Mouse (Mus musculus): ENCODE measurements at regions not wholly inside any gene's neighbourhood (a gene's known extent, or its start where the extent isn't known, plus 50 kb on each side); places are given as distances from the start of the nearest gene placed in this dataset.

DNA sequence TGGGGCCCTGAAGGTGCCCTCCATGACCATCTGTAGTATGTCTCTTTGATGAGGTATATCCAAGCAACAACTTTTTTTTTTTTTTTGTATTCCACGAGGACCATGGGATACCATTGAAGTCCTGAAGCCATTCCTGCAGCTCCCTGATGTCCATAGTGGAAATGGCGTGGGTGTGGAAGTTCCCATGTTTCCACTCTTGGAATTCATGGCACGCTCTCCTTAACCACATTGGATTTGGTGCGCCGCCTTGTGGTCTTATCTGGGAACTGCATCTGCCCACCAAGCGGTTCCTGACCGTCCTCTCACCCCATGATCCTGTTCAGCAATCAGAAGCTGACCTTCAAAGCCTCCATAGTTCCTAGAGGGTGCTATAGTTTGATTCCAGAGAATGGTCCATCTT is 113.4 kb downstream of the Ndufa10 start:
- Histone ChIP-seq H3K4me3 (no peak overlapping the region), H3K27ac (no peak overlapping the region), H3K4me1 (replicated peaks) (peaks cover 5% of the 10 kb centered on the region), H3K9me3 (no peaks in the 10 kb centered on the region), H3K36me3 (no peaks in the 10 kb centered on the region), H3K27me3 (ENCODE audit: insufficient read depth, poor library complexity, severe bottlenecking) (no peaks in the 10 kb centered on the region; the same call in 1 of the 2 replicates)
- peak; percentile 78 for DNase-seq (ENCODE audit: low spot score)
- WGBS, result 17% methylated on average over 7 of the region's 7 CpGs

DNA sequence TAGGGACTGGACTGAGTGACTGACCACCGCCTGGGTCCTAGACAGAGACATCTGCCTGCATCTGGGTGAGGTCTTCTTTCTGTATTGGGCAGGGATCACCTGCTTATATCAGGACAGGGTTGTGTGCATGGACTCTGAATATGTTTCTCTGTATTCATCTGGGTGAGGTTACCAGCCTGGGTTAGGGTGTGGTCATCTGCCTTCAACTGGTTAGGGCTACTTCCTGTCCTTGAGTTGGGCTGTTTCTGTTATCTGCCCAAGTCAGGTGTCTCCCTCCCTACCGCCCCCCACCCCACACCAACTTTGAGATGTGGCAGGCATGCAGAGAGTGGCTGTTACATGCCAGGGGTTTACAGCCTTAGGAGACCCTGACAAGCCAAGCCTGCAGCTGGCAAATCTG is 114.2 kb downstream of the Ndufa10 start:
- H3K36me3 ChIP-seq, result no peaks in the 10 kb centered on the region
- WGBS, result 83% methylated on average over 2 of the region's 2 CpGs
- H3K27me3 ChIP-seq (ENCODE audit: insufficient read depth, poor library complexity, severe bottlenecking), result no peaks in the 10 kb centered on the region; the same call in 1 of the 2 replicates
- no peak overlapping the region for H3K27ac ChIP-seq
- H3K4me1 ChIP-seq (replicated peaks), result peaks cover 5% of the 10 kb centered on the region
- no peak for DNase-seq (ENCODE audit: low spot score)
- H3K9me3 ChIP-seq, result no peaks in the 10 kb centered on the region
- H3K4me3 ChIP-seq, result no peak overlapping the region

DNA sequence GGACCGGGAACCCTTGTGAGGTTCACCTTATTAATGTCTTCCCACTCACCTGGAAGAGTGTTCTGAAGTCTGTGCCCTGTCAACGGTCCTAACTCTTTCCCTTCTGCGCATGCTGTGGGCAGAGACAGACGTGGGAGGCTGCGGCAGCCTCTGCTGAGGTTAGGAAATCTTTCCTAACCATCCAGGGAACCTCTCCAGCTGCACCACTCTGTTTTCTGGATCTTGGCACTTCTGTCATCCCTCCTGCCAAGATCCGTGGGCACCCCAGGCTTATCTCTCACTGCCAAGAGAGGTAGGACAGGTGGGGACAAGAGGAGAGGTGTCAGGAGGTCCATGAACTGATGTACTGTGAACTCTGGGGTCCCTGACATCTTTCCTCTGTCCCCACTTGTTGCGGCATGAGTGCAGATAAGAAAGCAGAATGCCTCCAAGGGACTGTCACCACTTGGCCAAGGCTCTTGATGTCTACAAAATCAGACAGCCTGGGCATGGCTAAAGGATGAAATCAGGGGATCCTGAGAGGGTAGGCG is 114.8 kb downstream of the Ndufa10 start:
- no peaks in the 10 kb centered on the region for H3K9me3 ChIP-seq
- DNase-seq (ENCODE audit: low spot score), result no peak
- WGBS, result 88% methylated on average over 8 of the region's 8 CpGs
- H3K4me1 ChIP-seq (replicated peaks), result peaks cover 5% of the 10 kb centered on the region
- no peaks in the 10 kb centered on the region for H3K36me3 ChIP-seq
- no peak overlapping the region for H3K4me3 ChIP-seq
- H3K27me3 ChIP-seq (ENCODE audit: insufficient read depth, poor library complexity, severe bottlenecking), result no peaks in the 10 kb centered on the region; the same call in 1 of the 2 replicates
- H3K27ac ChIP-seq, result no peak overlapping the region

DNA sequence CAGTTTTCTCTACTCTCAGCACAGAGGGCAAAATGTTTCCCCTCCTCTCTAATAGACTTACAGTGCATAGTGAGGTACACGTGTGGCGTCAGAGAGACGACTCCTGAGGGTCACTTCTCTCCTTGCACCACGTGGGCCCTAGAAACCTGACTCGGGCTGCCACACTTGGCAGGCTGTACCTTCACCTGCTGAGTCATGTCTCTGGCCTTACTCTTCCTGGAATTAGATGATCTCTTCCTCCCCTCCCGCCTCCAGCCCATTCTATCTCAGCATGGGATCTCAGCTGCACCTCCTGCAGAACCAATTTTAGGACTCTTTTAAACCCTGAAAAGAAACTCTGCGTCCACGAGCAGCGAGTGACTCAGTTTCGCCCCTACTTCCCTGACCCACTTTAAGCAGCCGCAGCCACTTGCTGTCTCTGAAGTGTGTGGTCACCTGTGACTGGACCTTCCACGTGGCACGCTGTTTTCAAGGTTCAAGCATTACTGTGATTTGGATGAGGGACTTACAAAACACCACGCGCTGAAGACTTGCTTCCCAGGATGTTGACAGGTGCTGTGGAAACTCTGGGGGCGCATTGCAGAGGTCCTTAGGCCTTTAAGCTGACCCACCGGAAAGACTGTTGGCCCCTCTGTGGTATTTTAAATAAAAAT is 125.2 kb downstream of the Ndufa10 start:
- no peaks in the 10 kb centered on the region for H3K9me3 ChIP-seq
- WGBS, result 49% methylated on average over 17 of the region's 17 CpGs

DNA sequence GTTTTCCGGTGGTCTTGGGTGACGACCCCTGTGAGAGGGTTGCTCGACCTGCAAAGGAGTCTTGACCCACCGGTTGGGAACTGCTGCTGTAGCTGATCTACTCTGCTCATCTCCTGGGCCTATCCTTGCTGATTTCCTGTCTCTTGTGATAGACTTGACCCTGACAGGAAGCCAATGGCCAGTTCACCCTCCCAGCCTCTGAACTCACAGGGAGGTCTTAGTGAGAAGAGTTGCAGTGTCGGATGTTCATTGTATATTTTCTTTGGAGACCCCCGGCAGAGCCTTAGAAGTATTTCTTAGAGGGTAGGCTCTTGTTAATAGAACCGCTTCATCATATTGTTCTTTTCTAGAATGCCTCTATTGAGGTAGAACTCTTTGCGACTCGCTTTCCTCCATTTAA is 126.0 kb downstream of the Ndufa10 start:
- DNase-seq (ENCODE audit: low spot score), result no peak
- 63% methylated on average over 9 of the region's 9 CpGs for WGBS
- H3K27me3 ChIP-seq (ENCODE audit: insufficient read depth, poor library complexity, severe bottlenecking), result no peaks in the 10 kb centered on the region

More for the DNA sequence above, 125.2 kb downstream of the Ndufa10 start:
- DNase-seq (ENCODE audit: low spot score), result peak; percentile 12
- H3K27ac ChIP-seq, result no peak overlapping the region
- H3K27me3 ChIP-seq (ENCODE audit: insufficient read depth, poor library complexity, severe bottlenecking), result no peaks in the 10 kb centered on the region
- H3K4me3 ChIP-seq, result no peak overlapping the region
- no peaks in the 10 kb centered on the region for H3K36me3 ChIP-seq
- peaks cover 17% of the 10 kb centered on the region for H3K4me1 ChIP-seq (replicated peaks)

DNA sequence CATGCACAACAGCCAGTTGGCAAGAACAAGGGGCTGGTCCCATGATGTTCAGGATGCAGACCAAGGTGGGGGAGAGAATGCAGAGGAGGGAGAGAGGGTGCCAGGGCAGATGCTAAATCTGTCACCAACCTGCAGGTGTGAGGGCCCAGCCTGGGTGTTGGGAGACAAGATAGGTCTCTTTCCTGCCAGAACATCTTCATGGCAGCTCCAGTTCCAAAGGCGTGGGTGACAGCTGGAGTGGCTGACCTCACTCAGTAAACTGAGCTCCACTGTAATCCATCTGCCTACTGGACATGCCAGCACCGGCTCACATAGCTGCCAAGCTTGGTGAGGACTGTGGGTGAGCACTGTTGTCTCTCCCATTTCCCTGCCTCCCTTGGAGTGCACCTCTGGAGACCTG is 129.9 kb downstream of the Ndufa10 start:
- no peak overlapping the region for H3K27ac ChIP-seq
- no peak for DNase-seq (ENCODE audit: low spot score)
- no peaks in the 10 kb centered on the region for H3K36me3 ChIP-seq
- no peak overlapping the region for H3K4me3 ChIP-seq
- no peaks in the 10 kb centered on the region for H3K9me3 ChIP-seq
- peaks cover 16% of the 10 kb centered on the region for H3K4me1 ChIP-seq (replicated peaks)
- WGBS, result 81% methylated on average over 2 of the region's 2 CpGs
- no peaks in the 10 kb centered on the region for H3K27me3 ChIP-seq (ENCODE audit: insufficient read depth, poor library complexity, severe bottlenecking)

More for the DNA sequence above, 126.0 kb downstream of the Ndufa10 start:
- Histone ChIP-seq H3K4me3 (no peak overlapping the region), H3K27ac (no peak overlapping the region), H3K9me3 (no peaks in the 10 kb centered on the region), H3K4me1 (replicated peaks) (peaks cover 17% of the 10 kb centered on the region), H3K36me3 (no peaks in the 10 kb centered on the region)

- no peak overlapping the region for H3K27ac ChIP-seq
- no peaks in the 10 kb centered on the region for H3K27me3 ChIP-seq (ENCODE audit: insufficient read depth, poor library complexity, severe bottlenecking)
- H3K4me1 ChIP-seq (replicated peaks), result peaks cover 10% of the 10 kb centered on the region
- WGBS, result 83% methylated on average over 5 of the region's 5 CpGs
- H3K9me3 ChIP-seq, result no peaks in the 10 kb centered on the region
- DNase-seq (ENCODE audit: low spot score), result no peak
- H3K36me3 ChIP-seq, result no peaks in the 10 kb centered on the region
- H3K4me3 ChIP-seq, result no peak overlapping the region
Observed at GRCm38 (mm10) chr1:92343161-92343598, 130.5 kb downstream of the Ndufa10 start.

DNA sequence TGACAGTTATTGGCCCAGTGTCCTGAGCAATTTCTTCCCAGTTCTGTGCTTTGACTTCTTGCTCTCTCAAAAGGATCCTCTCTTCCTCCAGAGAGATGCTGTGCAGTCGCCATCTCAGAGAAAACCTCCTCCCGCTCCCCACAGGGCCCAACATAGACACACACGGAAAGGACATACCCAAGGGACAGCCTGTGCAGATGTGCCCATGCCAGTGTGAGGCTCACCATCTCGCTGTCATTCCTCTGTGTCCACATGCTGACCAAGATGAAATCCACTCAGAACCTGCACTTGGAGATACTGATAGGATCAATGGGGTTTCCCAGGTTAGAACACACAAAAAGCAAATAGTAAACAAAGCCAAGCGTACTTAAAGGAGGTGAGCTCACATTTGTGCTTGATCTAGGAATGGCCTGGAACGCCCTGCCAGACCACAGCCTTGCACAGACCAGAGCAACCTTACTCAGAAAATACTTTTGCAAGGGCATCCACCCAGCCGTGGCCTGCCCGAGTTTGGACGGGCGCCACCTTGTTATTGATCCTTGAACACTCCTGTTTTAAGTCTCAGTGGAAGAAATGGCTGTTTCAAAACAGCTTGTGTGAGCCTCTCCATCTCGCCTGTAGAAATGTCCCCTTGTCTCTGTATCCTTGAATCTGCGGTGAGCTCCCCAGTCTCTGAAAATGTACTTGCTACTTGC is 131.7 kb downstream of the Ndufa10 start:
- DNase-seq (ENCODE audit: low spot score), result no peak
- H3K27ac ChIP-seq, result no peak overlapping the region
- WGBS, result 91% methylated on average over 12 of the region's 12 CpGs
- H3K4me1 ChIP-seq (replicated peaks), result no peaks in the 10 kb centered on the region; the same call in 1 of the 2 replicates
- no peaks in the 10 kb centered on the region for H3K36me3 ChIP-seq
- no peaks in the 10 kb centered on the region for H3K9me3 ChIP-seq
- H3K4me3 ChIP-seq, result no peak overlapping the region
- no peaks in the 10 kb centered on the region for H3K27me3 ChIP-seq (ENCODE audit: insufficient read depth, poor library complexity, severe bottlenecking)

- Histone ChIP-seq H3K27me3 (ENCODE audit: insufficient read depth, poor library complexity, severe bottlenecking) (no peaks in the 10 kb centered on the region), H3K4me3 (no peak overlapping the region), H3K27ac (no peak overlapping the region), H3K36me3 (no peaks in the 10 kb centered on the region), H3K9me3 (no peaks in the 10 kb centered on the region), H3K4me1 (replicated peaks) (no peaks in the 10 kb centered on the region; the same call in 1 of the 2 replicates)
- DNase-seq (ENCODE audit: low spot score), result no peak
- 94% methylated on average over 7 of the region's 7 CpGs for WGBS
Observed at GRCm38 (mm10) chr1:92340644-92341043, 133.0 kb downstream of the Ndufa10 start.

DNA sequence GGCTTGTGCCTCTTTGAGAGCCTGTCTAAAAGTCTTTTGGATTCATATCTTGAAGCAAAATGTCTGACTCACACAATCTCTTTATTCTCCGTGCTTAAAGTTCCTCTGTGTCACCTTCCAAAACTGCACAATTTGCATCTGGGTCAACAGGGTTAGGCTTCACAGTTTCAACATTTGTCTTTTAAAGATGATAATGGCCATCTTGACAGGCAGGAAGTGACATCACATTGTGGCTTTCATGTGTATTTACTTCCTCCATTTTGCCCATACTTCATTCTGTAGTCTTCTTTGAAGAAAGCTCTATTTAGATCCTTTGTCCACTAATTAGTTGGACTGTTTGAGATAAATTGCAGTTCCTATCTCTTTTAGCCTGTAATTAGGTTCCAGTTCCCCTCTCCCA is 135.1 kb downstream of the Ndufa10 start:
- Histone ChIP-seq H3K4me3 (no peak overlapping the region), H3K9me3 (0 out of 2 replicates have a peak, but pooled peaks cover 3% of the 10 kb centered on the region), H3K27ac (no peak overlapping the region), H3K36me3 (no peaks in the 10 kb centered on the region), H3K4me1 (replicated peaks) (no peaks in the 10 kb centered on the region), H3K27me3 (ENCODE audit: insufficient read depth, poor library complexity, severe bottlenecking) (no peaks in the 10 kb centered on the region)
- DNase-seq (ENCODE audit: low spot score), result no peak
- WGBS, result 92% methylated on average over 1 of the region's 1 CpGs

DNA sequence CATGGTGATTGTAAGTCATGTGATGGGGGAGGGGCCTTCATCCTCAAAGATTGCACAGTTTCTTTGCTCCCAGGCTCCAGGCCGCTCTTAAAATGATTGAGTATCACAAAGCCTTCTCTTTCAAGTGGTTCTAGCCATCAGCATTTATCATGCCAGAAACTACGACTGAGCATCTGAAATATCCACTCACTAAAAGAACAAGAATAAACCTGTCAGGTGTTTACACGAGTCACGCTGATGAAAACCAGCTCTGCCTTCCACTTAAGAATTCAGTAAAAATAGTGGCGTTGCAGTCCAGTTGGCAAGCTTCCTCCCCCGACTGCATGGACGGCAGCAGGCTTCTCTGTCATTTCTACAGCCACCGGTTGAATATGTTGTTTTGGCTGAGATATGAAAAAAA is 136.2 kb downstream of the Ndufa10 start:
- Histone ChIP-seq H3K36me3 (no peaks in the 10 kb centered on the region), H3K4me1 (replicated peaks) (peaks cover 1% of the 10 kb centered on the region; the same call in 1 of the 2 replicates), H3K9me3 (0 out of 2 replicates have a peak, but pooled peaks cover 3% of the 10 kb centered on the region), H3K27ac (no peak overlapping the region), H3K4me3 (no peak overlapping the region), H3K27me3 (ENCODE audit: insufficient read depth, poor library complexity, severe bottlenecking) (no peaks in the 10 kb centered on the region)
- DNase-seq (ENCODE audit: low spot score), result no peak
- 86% methylated on average over 8 of the region's 8 CpGs for WGBS

DNA sequence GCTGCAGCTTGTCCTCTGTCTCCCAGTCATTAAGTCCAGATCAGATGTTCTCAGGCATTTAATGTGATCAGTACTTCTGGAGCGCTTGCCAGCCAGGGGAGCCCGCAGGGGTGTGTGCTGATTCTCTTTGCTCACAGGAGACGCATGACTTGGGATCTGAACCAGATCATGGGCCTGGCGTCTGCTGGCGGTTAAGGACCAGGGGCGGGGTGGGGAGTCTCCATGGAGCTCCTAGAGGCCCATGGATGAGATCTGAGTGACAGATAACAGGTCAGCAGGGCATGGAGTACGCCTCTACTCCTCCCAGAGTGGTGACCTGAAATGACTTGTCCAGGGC is 136.7 kb upstream of the Hdac4 start:
- Histone ChIP-seq H3K36me3 (no peaks in the 10 kb centered on the region), H3K27me3 (ENCODE audit: insufficient read depth, poor library complexity, severe bottlenecking) (no peaks in the 10 kb centered on the region), H3K4me3 (no peak overlapping the region), H3K4me1 (replicated peaks) (peaks cover 6% of the 10 kb centered on the region), H3K27ac (no peak overlapping the region), H3K9me3 (0 out of 2 replicates have a peak, but pooled peaks cover 3% of the 10 kb centered on the region)
- no peak for DNase-seq (ENCODE audit: low spot score)
- WGBS, result 84% methylated on average over 7 of the region's 7 CpGs

- DNase-seq (ENCODE audit: low spot score), result no peak
- Histone ChIP-seq H3K36me3 (no peaks in the 10 kb centered on the region), H3K4me1 (replicated peaks) (peaks cover 6% of the 10 kb centered on the region)
Observed at GRCm38 (mm10) chr1:92331559-92332247, 136.2 kb upstream of the Hdac4 start.

More at GRCm38 (mm10) chr1:92331559-92332247, 136.2 kb upstream of the Hdac4 start:
- WGBS, result 78% methylated on average over 5 of the region's 5 CpGs
- no peak overlapping the region for H3K4me3 ChIP-seq
- no peaks in the 10 kb centered on the region for H3K27me3 ChIP-seq (ENCODE audit: insufficient read depth, poor library complexity, severe bottlenecking)
- H3K27ac ChIP-seq, result no peak overlapping the region
- H3K9me3 ChIP-seq, result 0 out of 2 replicates have a peak, but pooled peaks cover 3% of the 10 kb centered on the region

All from hindbrain, embryonic 10.5 days (tissue).